Mouse (Mus musculus): ENCODE measurements around the gene Tmem95.

- no peak for TF ChIP-seq EP300 (IDR thresholded peaks at IDR 0.05; ENCODE audit: low read depth)
- TF ChIP-seq CTCF (IDR thresholded peaks at IDR 0.05; ENCODE audit: low read depth): no peak
Measured at GRCm38 (mm10) chr11:69872451-69872850, 5.4 kb downstream of the Tmem95 start.
